Mouse (Mus musculus) ES-E14 (cell line): ENCODE measurements around the gene Hivep3. TPM values are rescaled to one million over a fixed set of nuclear protein-coding genes. Genes with fewer than 3 reads are reported as not detected.

ENCODE experiments used
- DNase-seq: peaks from one replicate; pipeline ENCODE4 v3.0.0-alpha.2; 2013; ENCODE audit warnings: low read depth, low spot score
- H3K27ac ChIP-seq: 2 replicates; pipeline ENCODE4 v1.5.1; 2012; ENCODE audit warnings: low read depth, mild to moderate bottlenecking, low read length, moderate library complexity, mixed read lengths; ENCODE audit not compliant: poor library complexity, insufficient read depth, severe bottlenecking
- H3K36me3 ChIP-seq: 2 replicates; pipeline ENCODE4 v1.6.1; 2012; ENCODE audit warnings: mild to moderate bottlenecking, low read length, moderate library complexity, mixed read lengths; ENCODE audit not compliant: control insufficient read depth, poor library complexity, insufficient read depth, severe bottlenecking
- H3K4me1 ChIP-seq, 2 experiments: fragments of 150-350 bp in 1 of 2; sonication (generic) in 1 of 2; 2 replicates each; pipeline ENCODE4 v1.6.1; 2012; ENCODE audit warnings: low read length in 2 of 2, mild to moderate bottlenecking in 1 of 2, mixed read lengths in 1 of 2; ENCODE audit not compliant: control insufficient read depth in 2 of 2, insufficient read depth in 2 of 2, poor library complexity in 1 of 2
- H3K4me3 ChIP-seq, 2 experiments: fragments of 150-350 bp in 1 of 2; sonication (generic) in 1 of 2; 2 replicates each; pipeline ENCODE4 v1.5.1; 2012; ENCODE audit warnings: low read length in 2 of 2, low read depth in 1 of 2, mild to moderate bottlenecking in 1 of 2, mixed read lengths in 1 of 2; ENCODE audit not compliant: insufficient read depth in 1 of 2, poor library complexity in 1 of 2, severe bottlenecking in 1 of 2
- H3K9ac ChIP-seq: 2 replicates; pipeline ENCODE4 v1.6.1; 2012; ENCODE audit warnings: low read depth, mild to moderate bottlenecking, low read length, mixed read lengths; ENCODE audit not compliant: poor library complexity, insufficient read depth, severe bottlenecking
- H3K9me3 ChIP-seq: fragments of 150-350 bp; sonication (generic); 2 replicates; pipeline ENCODE4 v1.6.1; 2012; ENCODE audit warnings: low read depth, mild to moderate bottlenecking, low read length; ENCODE audit not compliant: control insufficient read depth, insufficient read depth
- CHD2 ChIP-seq: IDR thresholded peaks from 2 replicates; pipeline ENCODE4 v1.6.1; 2014; ENCODE audit warnings: mild to moderate bottlenecking, low read depth, low read length, inconsistent platforms
- HCFC1 ChIP-seq: IDR thresholded peaks from 2 replicates; pipeline ENCODE4 v1.6.1; 2012; ENCODE audit warnings: low read length, inconsistent platforms, borderline replicate concordance; ENCODE audit not compliant: insufficient read depth
- MAFK ChIP-seq: IDR thresholded peaks from 2 replicates; pipeline ENCODE4 v1.6.1; 2014; ENCODE audit warnings: mild to moderate bottlenecking, low read depth, low read length, inconsistent platforms; ENCODE audit not compliant: insufficient read depth
- ZC3H11A ChIP-seq: IDR thresholded peaks from 2 replicates; pipeline ENCODE4 v1.6.1; 2012; ENCODE audit warnings: low read depth, mild to moderate bottlenecking, inconsistent platforms, low read length, borderline replicate concordance
- ZNF384 ChIP-seq: IDR thresholded peaks from 2 replicates; pipeline ENCODE4 v1.6.1; 2012; ENCODE audit warnings: low read depth, low read length, inconsistent platforms
- in situ Hi-C, 2 experiments: fragments of 600-800 bp; cut with MboI; formaldehyde crosslinking; loops; one replicate each; pipeline ENCODE4 v1.15.1; 2025; ENCODE audit warnings: low sequenced_read_pairs in 2 of 2, inconsistent platforms in 1 of 2; ENCODE audit not compliant: unreplicated experiment in 2 of 2
- total RNA-seq: library from RNA; depleted of rRNA; stranded (reverse); fragments of 300-350 nt; gene quantifications from 2 replicates; pipeline ENCODE4 v1.2.3, GENCODE M21; 2012

The Hivep3 gene
- total RNA-seq, 1 experiment, result 1.4 TPM

GRCm38 (mm10) chr4:119762171-119762570 is 28.6 kb downstream of the Hivep3 start:
- H3K36me3 ChIP-seq, result no peaks in the 10 kb centered on the region
- no peak overlapping the region for H3K4me3 ChIP-seq
- DNase-seq, result no peak
- no peak overlapping the region for H3K9ac ChIP-seq
- TF ChIP-seq ZC3H11A, result no peak
- no peak for TF ChIP-seq ZNF384
- TF ChIP-seq HCFC1, result no peak
- no peak for TF ChIP-seq MAFK
- TF ChIP-seq CHD2, result no peak
- no peaks in the 10 kb centered on the region for H3K9me3 ChIP-seq
- in situ Hi-C loops, result no loop called here
- H3K27ac ChIP-seq, result no peak overlapping the region
- H3K4me1 ChIP-seq, result no peaks in the 10 kb centered on the region

- in situ Hi-C loops, result no loop called here
- no peak for DNase-seq
- Histone ChIP-seq H3K4me1 (no peaks in the 10 kb centered on the region), H3K4me3 (no peak overlapping the region), H3K9me3 (no peaks in the 10 kb centered on the region), H3K27ac (no peak overlapping the region), H3K9ac (no peak overlapping the region), H3K36me3 (no peaks in the 10 kb centered on the region)
- no peak for TF ChIP-seq MAFK
- TF ChIP-seq HCFC1, result no peak
- no peak for TF ChIP-seq ZC3H11A
- no peak for TF ChIP-seq CHD2
- TF ChIP-seq ZNF384, result no peak
Observed at GRCm38 (mm10) chr4:119768046-119768445, 34.5 kb downstream of the Hivep3 start.

GRCm38 (mm10) chr4:119775913-119776312 is 42.3 kb downstream of the Hivep3 start:
- in situ Hi-C loops, result no loop called here
- H3K9ac ChIP-seq, result no peak overlapping the region
- DNase-seq, result no peak
- no peaks in the 10 kb centered on the region for H3K36me3 ChIP-seq
- H3K4me1 ChIP-seq, result no peaks in the 10 kb centered on the region
- H3K27ac ChIP-seq, result no peak overlapping the region
- H3K9me3 ChIP-seq, result no peaks in the 10 kb centered on the region
- no peak overlapping the region for H3K4me3 ChIP-seq
- no peak for TF ChIP-seq ZNF384
- no peak for TF ChIP-seq HCFC1
- TF ChIP-seq CHD2, result no peak
- TF ChIP-seq ZC3H11A, result no peak
- TF ChIP-seq MAFK, result no peak

GRCm38 (mm10) chr4:119777146-119777545 is 43.6 kb downstream of the Hivep3 start:
- DNase-seq, result no peak
- H3K36me3 ChIP-seq, result no peaks in the 10 kb centered on the region
- H3K9me3 ChIP-seq, result no peaks in the 10 kb centered on the region
- in situ Hi-C loops, result no loop called here
- H3K9ac ChIP-seq, result no peak overlapping the region
- TF ChIP-seq ZC3H11A, result no peak
- TF ChIP-seq ZNF384, result no peak
- TF ChIP-seq HCFC1, result no peak
- no peak for TF ChIP-seq CHD2
- no peak for TF ChIP-seq MAFK
- no peak overlapping the region for H3K4me3 ChIP-seq
- H3K27ac ChIP-seq, result no peak overlapping the region
- H3K4me1 ChIP-seq, result no peaks in the 10 kb centered on the region

GRCm38 (mm10) chr4:119779561-119780400 is 46.2 kb downstream of the Hivep3 start:
- Histone ChIP-seq H3K36me3 (no peaks in the 10 kb centered on the region), H3K9ac (no peak overlapping the region), H3K4me3 (no peak overlapping the region), H3K9me3 (no peaks in the 10 kb centered on the region), H3K27ac (no peak overlapping the region), H3K4me1 (no peaks in the 10 kb centered on the region)
- no peak for TF ChIP-seq HCFC1
- no peak for TF ChIP-seq ZC3H11A
- TF ChIP-seq MAFK, result no peak
- no peak for TF ChIP-seq CHD2
- TF ChIP-seq ZNF384, result no peak
- in situ Hi-C loops, result no loop called here
- DNase-seq, result no peak
